Comparison of ENCODE assay signal across 9 mouse cellular contexts in genomic region chr4:107163756-107164587, GRCm38 (mm10). TPM values are rescaled to one million over a fixed set of nuclear protein-coding genes. Genes with fewer than 3 reads are reported as not detected.
A peak's percentile ranks its signal among the peaks of the same experiment; 100 is the strongest.
DNase-seq lines count a peak whose midpoint lies in the region; ATAC-seq and TF ChIP-seq lines count a peak whose summit lies in the region.
"Had no signal": no experiment of that assay in that cellular context is flagged by ENCODE, and none has a peak within 500 bp of the region (broad histone marks: within the 10 kb centered on the region; RNA-seq: fewer than 3 reads in every experiment).

No protein-coding gene starts in this region.

- H3K36me3 ChIP-seq in embryonic facial prominence, embryonic 12.5 days: peaks cover 18% of the 10 kb centered on the region
- peaks cover 3% of the 10 kb centered on the region for H3K36me3 ChIP-seq in liver, embryonic 14.5 days (replicated peaks; ENCODE audit: control insufficient read depth, insufficient read depth, low read depth)
- H3K36me3 ChIP-seq in splenic B cell, adult 2 months (ENCODE audit: control insufficient read depth, insufficient read depth, low read length, poor library complexity, severe bottlenecking): no peaks in the 10 kb centered on the region; the same call in 1 of the 2 replicates

- no peaks in the 10 kb centered on the region for H3K4me1 ChIP-seq in embryonic facial prominence, embryonic 12.5 days
- no peaks in the 10 kb centered on the region for H3K4me1 ChIP-seq in liver, embryonic 14.5 days (replicated peaks; ENCODE audit: control insufficient read depth in 2 of 2, insufficient read depth in 2 of 2, low read length in 1 of 2)

- DNase-seq in CD4-positive helper T cell, adult 2 months (ENCODE audit: low read depth, low spot score): peak; percentile 80
- DNase-seq in adrenal gland, postnatal 36 days: peak; percentile 67
- peak; percentile 82 to 83 for DNase-seq in heart, postnatal 10 days
- peak; percentile 66 to 83 for DNase-seq in kidney, postnatal 25 days
- peak; percentile 56 to 68 (median 60) for DNase-seq in liver, embryonic 14.5 days (ENCODE audit: low read depth in 3 of 3, low spot score in 3 of 3)
- DNase-seq in neural tube, embryonic 10.5 days (ENCODE audit: extremely low spot score, low spot score): peak; percentile 64
- DNase-seq in splenic B cell, adult 2 months (ENCODE audit: low read depth, low spot score): peak; percentile 89

- intact Hi-C loops in heart, postnatal 10 days (cut with DNase I): loop anchor here (1.0 to 10.0 kb wide), 9 partner anchors 97 to 550 kb away; partner anchors contain the start of genes Acot11, Cyb5rl and Mrpl37

- no peaks in the 10 kb centered on the region for H3K9me3 ChIP-seq in embryonic facial prominence, embryonic 12.5 days
- no peaks in the 10 kb centered on the region for H3K9me3 ChIP-seq in liver, embryonic 14.5 days (ENCODE audit: control insufficient read depth, low read length)

- no peak overlapping the region for H3K4me3 ChIP-seq in embryonic facial prominence, embryonic 12.5 days
- H3K4me3 ChIP-seq in liver, embryonic 14.5 days (ENCODE audit: insufficient read depth in 1 of 2, low read depth in 2 of 2, low read length in 2 of 2): no peak overlapping the region
- H3K4me3 ChIP-seq: erythroblast, embryonic 14.5 days had no signal

- no peak overlapping the region for H3K27ac ChIP-seq in embryonic facial prominence, embryonic 12.5 days
- H3K27ac ChIP-seq in liver, embryonic 14.5 days: no peak overlapping the region

- peak; percentile 91 for TF ChIP-seq CTCF in liver, embryonic 14.5 days (IDR thresholded peaks at IDR 0.05; ENCODE audit: low read depth)

- no peak overlapping the region for H3K4me2 ChIP-seq in embryonic facial prominence, embryonic 12.5 days (replicated peaks)
- no peak overlapping the region for H3K4me2 ChIP-seq in liver, embryonic 14.5 days (ENCODE audit: low read depth)

- TF ChIP-seq EP300 in liver, embryonic 14.5 days (IDR thresholded peaks at IDR 0.05; ENCODE audit: low read depth): no peak

- WGBS in embryonic facial prominence, embryonic 12.5 days: 42% methylated on average over 9 of the region's 9 CpGs
- 48% methylated on average over 9 of the region's 9 CpGs for WGBS in liver, embryonic 14.5 days (ENCODE audit: insufficient replicate concordance)

- ATAC-seq in embryonic facial prominence, embryonic 12.5 days (ENCODE audit: insufficient number of reproducible peaks, insufficient read depth, low FRiP score, low TSS enrichment): peak; percentile 72
- peak; percentile 31; the same call in 1 of the 2 replicates for ATAC-seq in liver, embryonic 14.5 days (ENCODE audit: insufficient read depth)

- H3K9ac ChIP-seq in embryonic facial prominence, embryonic 12.5 days: no peak overlapping the region
- no peak overlapping the region for H3K9ac ChIP-seq in liver, embryonic 14.5 days (replicated peaks)

- H3K27me3 ChIP-seq in embryonic facial prominence, embryonic 12.5 days: no peaks in the 10 kb centered on the region
- no peaks in the 10 kb centered on the region for H3K27me3 ChIP-seq in liver, embryonic 14.5 days (ENCODE audit: control insufficient read depth, insufficient read depth, low read length)
- H3K27me3 ChIP-seq in splenic B cell, adult 2 months (ENCODE audit: control insufficient read depth, insufficient read depth, low read length, poor library complexity, severe bottlenecking): no peaks in the 10 kb centered on the region

RNA-seq across cellular contexts. Expression of gene Tmem59, which starts 14.2 kb away (rescaled TPM):
- 100 to 1,000 TPM; 345 to 431 TPM for total RNA-seq in adrenal gland, postnatal 36 days (2021)
- 374 and 383 TPM in 2 replicates for polyA plus RNA-seq in embryonic facial prominence, embryonic 12.5 days (2016; fragmentation: Nextera tagmentation; extraction: Ambion mirVana)
- total RNA-seq in heart, postnatal 10 days (2021): 100 to 1,000 TPM; 170 TPM
- polyA plus RNA-seq in liver, embryonic 14.5 days (2012; rRNA removed): 51.3 and 53.7 TPM in 2 replicates
- polyA plus RNA-seq in liver, embryonic 14.5 days (2014; fragmentation: Nextera tagmentation; extraction: Ambion mirVana): 129 and 144 TPM in 2 replicates

RNA-seq across cellular contexts. Expression of gene Tceanc2, which starts 14.9 kb away (rescaled TPM):
- 10 to 100 TPM; 20.2 to 27.3 TPM for total RNA-seq in adrenal gland, postnatal 36 days (2021)
- 23.1 and 24.7 TPM in 2 replicates for polyA plus RNA-seq in embryonic facial prominence, embryonic 12.5 days (2016; fragmentation: Nextera tagmentation; extraction: Ambion mirVana)
- total RNA-seq in heart, postnatal 10 days (2021): 10 to 100 TPM; 14.1 to 17.6 TPM
- 3.3 and 5.5 TPM in 2 replicates for polyA plus RNA-seq in liver, embryonic 14.5 days (2012; rRNA removed)
- 11.3 and 24.2 TPM in 2 replicates for polyA plus RNA-seq in liver, embryonic 14.5 days (2014; fragmentation: Nextera tagmentation; extraction: Ambion mirVana)

RNA-seq across cellular contexts. Expression of gene Ldlrad1, which starts 45.0 kb away (rescaled TPM):
- not detected for total RNA-seq in adrenal gland, postnatal 36 days (2021)
- polyA plus RNA-seq in embryonic facial prominence, embryonic 12.5 days (2016; fragmentation: Nextera tagmentation; extraction: Ambion mirVana): not detected in 2 replicates
- total RNA-seq in heart, postnatal 10 days (2021): not detected
- not detected in 2 replicates for polyA plus RNA-seq in liver, embryonic 14.5 days (2012; rRNA removed)
- polyA plus RNA-seq in liver, embryonic 14.5 days (2014; fragmentation: Nextera tagmentation; extraction: Ambion mirVana): not detected in 2 replicates
- polyA plus RNA-seq: erythroblast, embryonic 14.5 days had no signal
